Mouse (Mus musculus) T-cell, adult 66 days (primary cell): Measurements from ENCODE around the gene Defb46. TPM values are rescaled to one million over a fixed set of nuclear protein-coding genes. Genes with fewer than 3 reads are reported as not detected.

Experiments used
- total RNA-seq, 2 experiments: library from RNA; stranded (reverse); gene quantifications; 3 replicates in 1 of 2; 4 replicates in 1 of 2; pipeline ENCODE4 v1.2.4; 2023

The Defb46 gene
- total RNA-seq = not detected

DNA sequence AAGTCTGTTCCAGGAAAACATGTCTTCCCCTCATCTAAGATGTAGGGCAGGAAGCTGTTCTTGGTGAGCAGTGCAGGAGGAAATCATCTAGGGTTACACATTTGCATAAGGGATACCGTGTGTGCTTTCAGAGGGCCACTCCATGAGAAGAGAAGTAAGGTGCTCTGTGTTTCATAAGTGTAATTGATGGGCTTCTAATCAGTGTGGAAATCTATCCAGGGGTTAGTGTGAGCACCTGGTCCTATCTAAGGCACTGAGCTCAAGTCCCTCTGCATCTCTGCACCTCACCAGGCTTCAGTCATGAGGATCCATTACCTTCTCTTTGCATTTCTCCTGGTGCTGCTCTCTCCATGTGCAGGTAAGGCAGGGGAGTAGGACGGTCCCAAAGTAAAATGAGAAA is at the start of gene Defb46:
Gene Defb46 (plus strand): TSS at position 301 of the 400 bp plus-strand sequence.

GRCm38 (mm10) chr8:19225161-19225560 is 14.6 kb upstream of the Defb46 start, which contains the start of gene Defb6:
Defb6 (plus strand) TSS chr8:19225478.

GRCm38 (mm10) chr8:19247280-19247679 is 7.6 kb downstream of the Defb46 start, which contains the start of gene Defb5:
Defb5 (plus strand) TSS chr8:19247580.

Other genes starting within 250 kb of the Defb46 start
- not detected for gene Defb37, start 248.9 kb upstream of the Defb46 start, total RNA-seq
- gene Defb38, start 213.3 kb upstream of the Defb46 start, total RNA-seq = not detected
- not detected for gene Defb39, start 175.1 kb upstream of the Defb46 start, total RNA-seq
- gene Defb12, start 125.1 kb upstream of the Defb46 start, total RNA-seq = not detected
- gene Defb34, start 116.2 kb upstream of the Defb46 start, total RNA-seq = not detected
- not detected for gene Gm45826, start 99.1 kb upstream of the Defb46 start, total RNA-seq
- not detected for gene Defb14, start 45.6 kb upstream of the Defb46 start, total RNA-seq
- not detected for gene Defb4, start 41.2 kb upstream of the Defb46 start, total RNA-seq
- gene Defb6, start 14.4 kb upstream of the Defb46 start, total RNA-seq = not detected
- not detected for gene Defb5, start 7.7 kb downstream of the Defb46 start, total RNA-seq
- gene Defb3, start 53.4 kb downstream of the Defb46 start, total RNA-seq = not detected
- gene Defb8, start 207.7 kb downstream of the Defb46 start, total RNA-seq = not detected